Mouse (Mus musculus): ENCODE measurements at regions not wholly inside any gene's neighbourhood (a gene's known extent, or its start where the extent isn't known, plus 50 kb on each side); places are given as distances from the start of the nearest gene placed in this dataset.

- TF ChIP-seq CTCF (IDR thresholded peaks at IDR 0.05; ENCODE audit: borderline replicate concordance, insufficient read depth, low read length) (no peak), POLR2A (IDR thresholded peaks at IDR 0.05; ENCODE audit: low read depth, low read length) (no peak)
Measured at GRCm38 (mm10) chr4:29074204-29074603, 261.3 kb downstream of the Epha7 start.

All from embryonic fibroblast, embryonic 13.5 days (primary cell).